Comparison of ENCODE assay signal across 28 mouse cellular contexts in the genomic region with DNA sequence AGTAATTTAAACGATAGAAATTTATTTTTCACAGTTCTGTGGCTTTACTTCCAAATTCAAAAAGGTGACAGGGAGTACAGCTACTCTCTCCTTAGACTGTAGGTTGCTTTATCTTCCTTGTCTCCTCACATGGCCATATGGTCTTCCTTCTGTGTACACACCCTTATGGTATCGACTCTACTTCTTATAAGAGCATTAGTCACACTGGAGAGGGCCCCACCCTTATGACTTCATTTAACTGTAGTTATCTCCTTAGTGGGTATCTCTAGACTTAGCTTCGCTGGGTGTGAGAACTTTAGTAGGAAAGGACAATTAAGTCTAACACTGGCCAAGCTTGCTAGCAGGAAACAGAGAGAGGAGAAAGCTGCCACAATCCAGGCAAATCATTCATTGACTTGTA.
"Had no signal": no experiment of that assay in that cellular context is flagged by ENCODE, and none has a peak within 500 bp of the region (broad histone marks: within the 10 kb centered on the region; RNA-seq: fewer than 3 reads in every experiment).

No protein-coding gene starts in this region.

- DNase-seq: gastrocnemius, postnatal 14 days; gastrocnemius, postnatal 36 days; heart, adult 11 months; heart, adult 2 months; heart, postnatal 4 days; kidney, adult 11 months; kidney, adult 2 months; kidney, adult 9 months; kidney, postnatal 14 days; kidney, postnatal 36 days; layer of hippocampus, adult 9-11 months; layer of hippocampus, postnatal 36 days; liver; liver, embryonic 13.5 days had no signal

- H3K4me3 ChIP-seq: heart, adult 2 months; heart, embryonic 13.5 days; heart, embryonic 15.5 days; hindbrain, embryonic 10.5 days; hindbrain, embryonic 12.5 days; kidney, embryonic 15.5 days; limb, embryonic 10.5 days; limb, embryonic 12.5 days; liver, embryonic 13.5 days; liver, embryonic 15.5 days had no signal

- H3K4me2 ChIP-seq: heart, embryonic 11.5 days; heart, embryonic 13.5 days; heart, embryonic 15.5 days; hindbrain, embryonic 12.5 days; hindbrain, embryonic 14.5 days; kidney, embryonic 15.5 days; limb, embryonic 12.5 days; liver, embryonic 11.5 days; liver, embryonic 13.5 days; liver, embryonic 15.5 days had no signal

- H3K27ac ChIP-seq: heart, adult 2 months; heart, embryonic 13.5 days; heart, embryonic 15.5 days; hindbrain, embryonic 10.5 days; hindbrain, embryonic 12.5 days; hindbrain, embryonic 14.5 days; kidney, embryonic 15.5 days; kidney, postnatal 0 days; limb, embryonic 10.5 days; limb, embryonic 12.5 days; liver, embryonic 13.5 days; liver, embryonic 15.5 days had no signal

- H3K9ac ChIP-seq: heart, embryonic 13.5 days; heart, embryonic 15.5 days; hindbrain, embryonic 12.5 days; hindbrain, embryonic 14.5 days; kidney, embryonic 15.5 days; limb, embryonic 12.5 days; liver, embryonic 13.5 days; liver, embryonic 15.5 days had no signal

- H3K36me3 ChIP-seq: heart, embryonic 13.5 days; heart, embryonic 15.5 days; hindbrain, embryonic 10.5 days; hindbrain, embryonic 12.5 days; kidney, embryonic 15.5 days; limb, embryonic 10.5 days; limb, embryonic 12.5 days; liver, embryonic 13.5 days; liver, embryonic 15.5 days had no signal

- H3K9me3 ChIP-seq: heart, embryonic 15.5 days; hindbrain, embryonic 10.5 days; hindbrain, embryonic 12.5 days; kidney, embryonic 15.5 days; limb, embryonic 10.5 days; limb, embryonic 12.5 days; liver, embryonic 13.5 days; liver, embryonic 15.5 days had no signal

- H3K27me3 ChIP-seq: heart, embryonic 13.5 days; heart, embryonic 15.5 days; hindbrain, embryonic 12.5 days; kidney, embryonic 15.5 days; limb, embryonic 12.5 days; liver, embryonic 13.5 days; liver, embryonic 15.5 days had no signal

- H3K4me1 ChIP-seq: heart, embryonic 13.5 days; heart, embryonic 15.5 days; hindbrain, embryonic 10.5 days; hindbrain, embryonic 12.5 days; kidney, embryonic 15.5 days; limb, embryonic 10.5 days; limb, embryonic 12.5 days; liver, embryonic 13.5 days; liver, embryonic 15.5 days had no signal

- ATAC-seq: hindbrain, embryonic 16.5 days; inflammation-experienced regulatory T-cells, adult 6 months had no signal
